Mouse (Mus musculus) erythroblast, embryonic 14.5 days (primary cell): ENCODE results near the gene Ano4.

ENCODE experiments used
- GATA1 ChIP-seq: IDR thresholded peaks from 2 replicates; pipeline ENCODE4 v1.6.1; 2012; ENCODE audit warnings: low read length, inconsistent platforms, mixed read lengths
- TAL1 ChIP-seq: IDR thresholded peaks from 3 replicates; pipeline ENCODE4 v1.6.1; 2012; ENCODE audit warnings: low read length, inconsistent platforms, mixed read lengths

- no peak for TF ChIP-seq TAL1
- no peak for TF ChIP-seq GATA1
Measured at GRCm38 (mm10) chr10:89329806-89330205, 14.8 kb downstream of the Ano4 start.
